Mouse (Mus musculus): ENCODE data around the gene Zbtb1.
"Not testable (repeated sequence)": the region's sequence is repeated elsewhere in the genome, so short reads cannot be mapped to it uniquely, and the experiment has no call there.

The Zbtb1 gene

DNA sequence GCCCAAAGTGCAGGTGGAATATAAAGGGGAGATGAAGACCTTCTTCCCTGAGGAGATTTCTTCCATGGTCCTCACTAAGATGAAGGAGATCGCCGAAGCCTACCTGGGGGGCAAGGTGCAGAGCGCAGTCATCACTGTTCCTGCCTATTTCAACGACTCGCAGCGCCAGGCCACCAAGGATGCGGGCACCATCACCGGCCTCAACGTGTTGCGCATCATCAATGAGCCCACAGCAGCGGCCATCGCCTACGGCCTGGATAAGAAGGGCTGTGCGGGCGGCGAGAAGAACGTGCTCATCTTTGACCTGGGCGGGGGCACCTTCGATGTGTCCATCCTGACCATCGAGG lies 34.7 kb downstream of the Zbtb1 start:
- no peak for DNase-seq (ENCODE audit: low spot score)

GRCm38 (mm10) chr12:76405183-76405970 lies 35.3 kb downstream of the Zbtb1 start:
- no peak for DNase-seq (ENCODE audit: low spot score)

DNA sequence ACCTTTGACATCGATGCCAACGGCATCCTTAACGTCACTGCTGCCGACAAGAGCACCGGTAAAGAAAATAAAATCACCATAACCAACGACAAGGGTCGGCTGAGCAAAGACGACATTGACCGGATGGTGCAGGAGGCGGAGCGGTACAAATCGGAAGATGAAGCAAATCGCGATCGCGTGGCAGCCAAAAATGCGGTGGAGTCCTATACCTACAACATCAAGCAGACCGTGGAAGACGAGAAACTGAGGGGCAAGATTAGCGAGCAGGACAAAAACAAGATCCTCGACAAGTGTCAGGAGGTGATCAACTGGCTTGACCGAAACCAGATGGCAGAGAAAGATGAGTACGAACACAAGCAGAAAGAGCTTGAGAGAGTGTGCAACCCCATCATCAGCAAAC lies 35.9 kb downstream of the Zbtb1 start:
- DNase-seq (ENCODE audit: low spot score), result no peak

DNA sequence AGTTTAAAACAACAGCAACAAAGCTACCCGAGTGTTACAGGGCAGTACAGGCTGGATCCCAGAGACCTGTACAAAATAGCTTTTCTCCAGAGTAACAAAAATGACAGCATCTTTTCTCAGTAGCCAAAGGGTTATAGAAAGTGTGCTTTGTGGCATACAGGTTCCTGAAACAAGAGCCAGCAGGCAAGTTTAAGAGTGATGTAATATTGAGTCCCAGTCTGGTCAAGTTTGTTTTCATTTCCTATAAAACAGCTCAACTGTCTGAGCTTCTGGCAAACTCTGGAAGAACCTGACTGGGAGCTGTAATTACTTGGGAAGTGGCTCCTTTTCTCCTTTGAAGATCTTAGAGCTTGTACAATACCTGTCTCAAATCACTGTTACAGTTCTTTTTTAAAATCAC lies 37.1 kb downstream of the Zbtb1 start:
- no peak for DNase-seq (ENCODE audit: low spot score)

- DNase-seq (ENCODE audit: low spot score), result no peak
Observed at GRCm38 (mm10) chr12:76409166-76409565, 39.1 kb downstream of the Zbtb1 start.

DNA sequence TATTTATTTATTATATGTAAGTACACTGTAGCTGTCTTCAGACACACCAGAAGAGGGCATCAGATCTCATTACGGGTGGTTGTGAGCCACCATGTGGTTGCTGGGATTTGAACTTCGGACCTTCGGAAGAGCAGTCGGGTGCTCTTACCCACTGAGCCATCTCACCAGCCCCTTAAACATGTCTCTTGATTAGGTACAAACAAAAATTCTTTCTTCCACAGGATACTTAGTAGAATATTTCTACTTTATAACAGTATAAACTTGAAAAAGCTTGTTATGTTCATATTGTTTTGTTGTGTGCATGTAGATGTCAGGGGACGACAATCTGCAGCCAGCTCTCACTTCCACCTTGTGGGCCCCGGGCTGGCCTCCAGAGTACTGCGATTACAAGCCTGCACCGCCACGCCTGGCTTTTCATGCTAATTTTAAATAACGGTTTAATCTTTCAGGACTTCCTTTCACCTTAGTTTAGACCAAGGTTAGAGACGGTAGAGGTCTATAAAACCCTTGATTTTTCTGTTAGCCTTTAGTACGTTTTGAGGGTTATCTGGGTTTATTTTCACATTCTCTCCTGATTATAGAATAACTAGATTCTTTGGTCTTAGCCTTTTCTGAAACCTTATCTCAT lies 45.4 kb downstream of the Zbtb1 start:
- DNase-seq (ENCODE audit: low spot score), result no peak

DNA sequence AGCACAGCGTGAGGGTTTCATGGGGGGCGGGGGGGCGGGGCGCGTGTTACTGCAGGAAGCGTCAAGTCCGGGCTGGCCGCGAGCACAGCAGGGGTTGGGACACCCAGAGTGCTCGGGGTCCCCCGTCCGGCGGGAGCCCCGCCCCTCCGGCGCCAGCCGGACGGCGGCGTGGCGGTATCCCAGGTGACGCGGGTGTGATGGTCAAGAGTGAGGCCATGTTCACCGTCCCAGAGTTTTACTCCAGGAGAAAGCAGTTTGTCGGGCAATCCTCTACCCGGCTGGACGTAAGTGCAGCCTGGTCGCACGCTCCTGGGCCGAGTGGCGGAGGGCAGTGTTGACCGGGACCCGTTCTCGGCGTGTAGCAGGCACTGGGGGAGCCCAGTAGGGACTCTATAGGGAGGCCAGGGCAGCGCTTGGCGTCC lies 47.4 kb downstream of the Zbtb1 start, which contains the start of gene Ppp1r36:
Gene Ppp1r36, plus strand, starts transcription at position 106 of the 422 bp plus-strand sequence.
- no peak for DNase-seq (ENCODE audit: low spot score)

- no peak for DNase-seq (ENCODE audit: low spot score)
Observed at GRCm38 (mm10) chr12:76418346-76418745, 48.3 kb downstream of the Zbtb1 start.

DNA sequence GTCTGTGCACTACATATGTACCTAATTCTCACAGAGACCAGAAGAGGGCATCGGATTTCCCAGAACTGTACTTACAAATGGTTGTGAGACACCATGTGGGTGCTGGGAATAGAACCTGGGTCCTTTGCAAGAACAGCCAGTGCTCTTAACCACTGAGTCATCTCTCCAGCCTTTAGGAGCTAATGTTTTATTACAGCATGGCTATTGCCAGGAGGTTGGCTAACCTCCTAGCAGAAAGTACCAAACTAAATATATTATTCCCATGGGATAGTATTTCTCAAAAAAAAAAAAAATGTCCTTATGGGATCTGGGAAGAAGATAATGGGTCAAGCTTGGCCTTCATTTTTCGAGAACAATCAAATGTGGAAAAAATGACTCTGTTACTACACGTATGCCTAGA lies 55.2 kb downstream of the Zbtb1 start:
- no peak for DNase-seq (ENCODE audit: low spot score)

GRCm38 (mm10) chr12:76427546-76427945 lies 57.5 kb downstream of the Zbtb1 start:
- DNase-seq (ENCODE audit: low spot score), result no peak

DNA sequence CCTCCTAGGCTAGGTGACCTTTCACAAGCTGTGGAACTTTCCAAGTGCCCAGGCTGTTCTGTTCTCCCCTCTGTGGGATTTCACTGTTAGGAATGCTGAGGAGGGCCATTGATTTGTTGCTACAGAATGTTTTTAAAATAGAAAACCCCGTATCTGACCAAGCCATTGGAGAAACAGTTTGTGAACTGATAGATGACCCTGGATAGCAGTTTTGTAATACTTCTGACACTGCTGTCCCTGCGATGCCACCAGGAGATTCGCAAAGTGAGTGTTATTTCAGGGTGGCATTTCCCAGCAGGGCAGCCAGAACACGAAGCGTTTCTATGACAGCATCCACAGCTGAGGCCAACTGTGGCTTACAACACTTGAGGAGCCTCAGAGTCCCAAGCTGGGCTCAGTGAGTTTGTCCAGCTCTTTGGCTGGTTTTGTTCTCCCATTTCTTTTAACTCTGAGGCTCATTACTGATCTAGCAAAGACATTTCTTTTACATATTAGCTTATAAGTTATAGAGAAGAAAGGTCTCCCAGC lies 60.9 kb downstream of the Zbtb1 start:
- peak; percentile 29 for DNase-seq (ENCODE audit: low spot score)

DNA sequence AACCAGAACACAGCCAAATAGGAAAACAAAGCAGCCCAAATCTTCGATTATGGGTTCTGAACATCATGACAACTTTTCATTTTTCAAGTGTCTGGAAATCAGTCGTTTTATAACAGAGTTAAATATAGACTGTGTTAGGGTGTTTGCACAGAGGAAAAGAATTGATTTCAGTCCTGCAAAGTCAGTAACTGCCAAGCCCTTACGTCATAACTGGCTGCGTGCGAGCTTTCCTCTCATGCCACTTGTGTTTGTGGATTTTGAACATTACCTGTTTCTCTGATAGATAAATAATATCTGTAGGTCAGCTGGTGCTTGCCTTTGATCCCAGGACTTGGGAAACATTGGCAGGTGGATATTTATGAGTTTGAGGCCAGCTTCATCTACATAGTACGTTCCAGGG lies 61.4 kb downstream of the Zbtb1 start:
- no peak for DNase-seq (ENCODE audit: low spot score)

DNA sequence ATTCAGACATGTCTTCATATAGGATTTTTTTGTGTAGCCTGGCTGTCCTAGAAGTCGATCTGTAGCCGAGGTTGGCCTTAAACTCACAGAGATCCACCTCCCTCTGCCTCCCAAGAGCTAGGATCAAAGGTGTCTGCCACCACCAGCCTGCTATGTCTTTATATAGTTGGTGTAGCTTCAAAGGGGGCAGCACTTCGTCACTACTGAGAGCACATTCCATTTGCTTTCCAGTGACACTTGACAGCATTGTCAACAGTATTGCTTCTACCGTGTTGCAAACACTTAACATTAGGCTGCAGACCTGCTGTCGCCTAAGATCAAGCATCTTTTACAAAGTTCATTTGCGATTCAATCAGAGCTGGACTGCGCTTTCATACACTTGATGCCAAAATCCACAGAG lies 64.0 kb downstream of the Zbtb1 start:
- DNase-seq (ENCODE audit: low spot score), result no peak

DNA sequence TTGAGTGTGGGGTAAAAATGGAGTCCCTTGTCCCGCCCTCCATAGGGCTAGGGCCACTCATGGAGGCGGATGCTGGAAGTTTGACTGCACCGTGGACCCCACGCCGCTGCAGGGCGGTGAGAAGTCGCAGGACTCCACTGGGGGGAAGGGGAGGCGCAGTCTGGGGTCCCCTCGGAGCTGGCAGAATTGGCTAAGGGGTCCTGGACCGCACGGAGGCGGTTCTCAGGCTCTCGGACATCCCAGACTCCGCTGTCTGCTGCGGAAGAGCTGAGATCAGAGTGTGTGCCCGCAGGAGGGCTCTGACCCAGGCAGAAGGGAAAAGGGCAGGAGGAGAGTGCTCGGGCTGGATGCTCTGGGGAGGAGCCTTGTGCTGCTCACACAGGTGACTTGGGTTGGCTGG lies 65.0 kb downstream of the Zbtb1 start:
- DNase-seq (ENCODE audit: low spot score), result no peak

- no peak for DNase-seq (ENCODE audit: low spot score)
Observed at GRCm38 (mm10) chr12:76435549-76435948, 65.5 kb downstream of the Zbtb1 start.

DNA sequence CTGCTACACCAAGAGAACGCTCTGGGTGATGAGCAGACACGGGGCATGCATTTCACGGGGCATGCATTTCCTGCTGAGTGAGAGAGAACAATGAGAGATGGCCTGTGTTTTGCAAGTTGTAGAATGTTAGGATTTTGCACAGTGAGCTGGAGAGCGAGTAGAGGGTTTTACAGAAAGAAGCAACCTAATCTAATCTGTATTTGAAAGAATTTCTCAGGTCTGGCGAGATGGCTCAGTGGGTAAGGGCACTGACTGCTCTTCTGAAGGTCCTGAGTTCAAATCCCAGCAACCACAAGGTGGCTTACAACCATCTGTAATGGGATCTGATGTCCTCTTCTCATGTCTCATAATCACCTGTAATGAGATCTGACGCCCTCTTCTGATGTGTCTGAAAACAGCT lies 73.4 kb downstream of the Zbtb1 start:
- not testable (repeated sequence) for DNase-seq (ENCODE audit: low spot score)

DNA sequence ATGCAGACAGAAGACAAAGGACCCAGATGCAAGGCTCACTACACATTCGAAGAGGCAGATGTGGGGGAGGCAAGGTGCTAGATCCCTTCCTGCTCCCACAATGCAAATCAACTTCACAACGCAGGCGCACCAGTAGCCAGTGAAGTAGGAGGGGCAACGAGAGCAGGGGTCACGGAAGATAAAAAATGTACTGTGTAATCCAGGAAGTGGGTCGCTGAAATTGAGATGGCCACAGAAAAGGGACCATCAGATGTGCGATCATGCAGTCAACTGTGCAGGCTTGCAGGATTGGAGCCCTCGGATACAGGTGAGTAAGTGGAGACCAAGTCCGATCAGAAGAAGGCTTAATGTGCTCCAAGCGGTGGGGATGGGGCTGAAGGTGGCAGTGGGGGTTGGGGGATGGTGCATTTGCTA lies 74.3 kb downstream of the Zbtb1 start:
- no peak for DNase-seq (ENCODE audit: low spot score)

- no peak for DNase-seq (ENCODE audit: low spot score)
Observed at GRCm38 (mm10) chr12:76444862-76445261, 74.8 kb downstream of the Zbtb1 start.

GRCm38 (mm10) chr12:76446201-76446600 lies 76.1 kb downstream of the Zbtb1 start:
- DNase-seq (ENCODE audit: low spot score), result no peak

Measured in layer of hippocampus, adult 9-10 months (tissue).